Mouse (Mus musculus): ENCODE results near the gene Dbnl.
"Not testable (repeated sequence)": the region's sequence is repeated elsewhere in the genome, so short reads cannot be mapped to it uniquely, and the experiment has no call there.

The Dbnl gene

GRCm38 (mm10) chr11:5795290-5795689 is 7.0 kb downstream of the Dbnl start:
- ATAC-seq (ENCODE audit: insufficient number of reproducible peaks, low FRiP score, low TSS enrichment): no peak

GRCm38 (mm10) chr11:5795706-5796105 is 7.4 kb downstream of the Dbnl start:
- no peak for ATAC-seq (ENCODE audit: insufficient number of reproducible peaks, low FRiP score, low TSS enrichment)

- ATAC-seq (ENCODE audit: insufficient number of reproducible peaks, low FRiP score, low TSS enrichment): no peak
These were observed 8.7 kb downstream of the Dbnl start for GRCm38 (mm10) chr11:5796939-5797338.

DNA sequence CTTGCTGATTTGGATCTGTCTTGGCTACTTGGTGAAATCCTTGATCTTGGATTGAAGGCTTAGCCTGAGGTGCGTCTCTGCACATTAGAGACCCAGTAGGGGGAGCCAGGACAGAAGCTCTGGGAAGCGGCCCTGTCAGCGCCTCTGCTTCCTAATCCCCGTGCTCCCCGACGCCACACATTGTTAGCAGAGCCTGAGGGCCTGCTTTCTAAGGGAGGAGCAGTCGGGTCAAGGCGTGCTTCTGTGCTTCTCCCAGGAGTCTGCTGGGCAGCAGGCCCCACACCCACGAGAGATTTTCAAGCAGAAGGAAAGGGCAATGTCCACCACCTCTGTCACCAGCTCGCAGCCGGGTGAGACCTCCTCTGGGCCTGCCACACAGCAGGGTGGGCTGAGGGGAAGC is 9.1 kb downstream of the Dbnl start:
- no peak for ATAC-seq (ENCODE audit: insufficient number of reproducible peaks, low FRiP score, low TSS enrichment)

GRCm38 (mm10) chr11:5797928-5798327 is 9.6 kb downstream of the Dbnl start:
- ATAC-seq (ENCODE audit: insufficient number of reproducible peaks, low FRiP score, low TSS enrichment): no peak

- no peak for ATAC-seq (ENCODE audit: insufficient number of reproducible peaks, low FRiP score, low TSS enrichment)
These were observed 11.6 kb downstream of the Dbnl start for GRCm38 (mm10) chr11:5799621-5800490.

DNA sequence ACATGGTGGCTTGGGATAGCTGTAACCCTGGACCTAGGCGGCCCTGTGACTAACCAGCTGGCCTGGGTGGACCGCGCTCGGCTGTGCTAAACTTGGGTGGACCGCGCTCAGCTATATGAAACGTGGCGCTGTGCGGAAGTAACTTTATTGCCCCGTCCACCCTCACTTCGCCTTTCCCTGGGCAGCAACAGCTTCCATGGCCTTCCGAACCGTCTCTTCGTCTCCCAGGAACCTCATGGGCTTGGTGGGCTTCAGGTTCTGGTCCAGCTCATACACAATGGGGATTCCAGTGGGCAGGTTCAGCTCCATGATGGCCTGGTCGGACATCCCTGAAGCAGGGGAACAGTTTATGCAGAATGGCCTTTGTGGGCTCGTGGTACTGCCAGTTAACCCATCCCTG is 13.2 kb downstream of the Dbnl start:
- ATAC-seq (ENCODE audit: insufficient number of reproducible peaks, low FRiP score, low TSS enrichment): no peak

- no peak for ATAC-seq (ENCODE audit: insufficient number of reproducible peaks, low FRiP score, low TSS enrichment)
These were observed 13.7 kb downstream of the Dbnl start for GRCm38 (mm10) chr11:5802005-5802404.

DNA sequence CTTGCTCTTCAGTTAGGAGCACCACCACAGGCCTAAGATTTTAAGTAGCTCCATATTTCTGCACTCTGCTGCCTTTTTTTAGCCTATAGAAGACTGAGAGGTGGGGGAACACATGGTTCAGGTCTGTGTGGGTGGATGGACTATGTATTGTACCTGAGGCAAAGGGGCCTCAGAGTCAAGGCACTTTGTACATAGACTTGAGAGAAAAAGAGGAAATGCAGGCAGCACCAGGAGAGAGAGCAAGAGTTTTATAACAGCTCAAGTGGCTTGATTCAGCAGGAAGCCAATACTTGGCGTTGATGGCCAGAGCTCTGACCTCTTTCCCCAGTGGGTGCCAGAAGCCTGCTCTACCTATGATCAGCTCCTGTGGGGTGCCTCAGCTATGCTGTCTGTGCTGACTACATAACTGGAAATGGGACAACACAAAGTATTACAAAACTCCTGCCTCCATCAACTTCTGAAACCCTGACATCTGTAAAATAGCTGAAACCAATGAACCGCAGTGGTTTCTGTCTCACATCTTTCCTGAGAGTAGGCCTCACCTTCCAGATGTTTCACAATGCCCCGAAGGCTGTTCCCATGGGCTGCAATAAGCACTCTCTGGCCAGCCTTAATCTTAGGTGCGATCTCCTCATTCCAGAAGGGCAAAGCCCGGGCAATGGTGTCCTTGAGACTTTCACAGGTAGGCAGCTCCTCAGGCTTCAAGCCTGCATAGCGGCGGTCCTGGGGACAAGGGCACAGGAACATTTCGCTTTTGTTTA is 14.3 kb downstream of the Dbnl start:
- no peak for ATAC-seq (ENCODE audit: insufficient number of reproducible peaks, low FRiP score, low TSS enrichment)

DNA sequence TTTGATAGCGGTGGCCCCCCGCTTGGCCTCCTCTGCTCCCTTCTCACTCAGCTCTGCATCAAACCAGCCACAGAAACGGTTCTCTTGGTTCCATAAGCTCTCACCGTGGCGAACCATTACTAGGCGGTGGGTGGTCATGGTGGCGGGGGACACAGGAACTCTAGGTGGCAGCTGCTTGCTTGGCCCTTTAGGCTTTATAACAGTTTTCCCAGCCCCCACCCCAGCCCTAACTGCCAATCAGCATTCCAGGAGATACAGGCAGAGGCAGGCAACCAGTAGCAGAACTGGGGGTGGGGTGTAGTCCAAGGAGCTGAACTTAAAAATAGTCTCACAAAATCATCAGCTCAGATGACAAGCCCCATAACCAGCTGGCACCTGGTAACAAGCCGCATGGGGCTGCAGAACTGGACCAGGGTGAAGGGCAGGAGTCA is 15.3 kb downstream of the Dbnl start, which contains the start of gene Pgam2:
TSS of gene Pgam2 (minus strand) at position 183 of the 431 bp plus-strand sequence.
- no peak for ATAC-seq (ENCODE audit: insufficient number of reproducible peaks, low FRiP score, low TSS enrichment)

DNA sequence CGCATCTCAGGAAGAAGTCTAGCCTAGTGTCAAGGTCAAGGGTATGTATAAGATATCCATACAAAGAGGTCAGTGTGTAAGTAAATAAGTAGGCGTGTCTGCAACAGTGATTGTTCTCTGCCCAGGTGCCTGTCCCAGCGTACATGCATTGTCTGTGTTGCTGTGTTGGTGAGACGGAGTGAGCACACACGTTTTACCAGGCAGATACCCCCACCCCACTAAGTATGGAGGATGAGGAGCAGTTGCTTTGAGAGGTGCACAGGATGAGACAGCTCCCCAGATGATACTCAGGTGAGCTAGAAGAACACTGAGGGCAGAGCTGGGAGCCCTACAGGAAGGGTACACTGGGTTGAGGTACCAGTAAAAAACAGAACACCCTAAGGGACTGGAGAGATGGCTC is 15.9 kb downstream of the Dbnl start:
- ATAC-seq (ENCODE audit: insufficient number of reproducible peaks, low FRiP score, low TSS enrichment): no peak

DNA sequence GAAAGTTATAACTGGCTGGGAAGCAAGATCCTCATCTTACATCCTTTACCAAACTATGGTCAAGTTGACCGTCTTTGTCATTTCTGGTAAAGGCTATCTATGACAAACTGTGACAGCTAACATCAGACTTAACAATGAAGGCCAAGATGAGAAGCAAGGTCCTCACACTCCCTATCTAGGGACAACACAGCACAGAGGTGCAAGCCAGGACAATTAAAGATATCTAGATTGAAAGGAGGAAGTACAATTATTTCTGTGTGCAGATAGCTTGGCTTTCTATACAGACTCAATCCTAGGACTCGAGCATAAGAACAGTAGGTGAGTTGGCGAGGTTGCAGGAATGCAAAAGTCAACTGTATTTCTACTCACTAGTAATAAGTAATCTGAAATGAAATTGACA is 17.4 kb downstream of the Dbnl start:
- no peak for ATAC-seq (ENCODE audit: insufficient number of reproducible peaks, low FRiP score, low TSS enrichment)

DNA sequence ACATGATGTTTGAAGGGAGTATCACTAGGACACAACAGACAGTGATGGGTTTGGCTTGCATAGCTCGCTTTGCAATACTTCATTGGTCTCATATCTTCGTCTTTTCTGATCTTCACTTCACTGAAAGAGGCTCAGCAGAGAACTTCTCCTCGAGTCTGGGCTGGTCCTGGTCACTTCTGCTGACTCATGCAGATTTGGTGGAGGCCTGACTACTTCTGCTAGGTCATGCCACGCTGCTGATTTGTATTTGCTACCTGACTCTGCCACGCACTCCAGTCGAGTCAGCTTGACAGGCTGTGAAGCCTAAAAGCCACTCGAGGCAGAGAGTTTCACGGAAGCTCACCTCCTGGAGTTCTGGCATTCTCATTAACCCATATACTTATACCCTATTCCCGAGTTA is 19.7 kb downstream of the Dbnl start:
- ATAC-seq (ENCODE audit: insufficient number of reproducible peaks, low FRiP score, low TSS enrichment): no peak

- ATAC-seq (ENCODE audit: insufficient number of reproducible peaks, low FRiP score, low TSS enrichment): not testable (repeated sequence)
These were observed 21.2 kb downstream of the Dbnl start for GRCm38 (mm10) chr11:5809487-5809886.

DNA sequence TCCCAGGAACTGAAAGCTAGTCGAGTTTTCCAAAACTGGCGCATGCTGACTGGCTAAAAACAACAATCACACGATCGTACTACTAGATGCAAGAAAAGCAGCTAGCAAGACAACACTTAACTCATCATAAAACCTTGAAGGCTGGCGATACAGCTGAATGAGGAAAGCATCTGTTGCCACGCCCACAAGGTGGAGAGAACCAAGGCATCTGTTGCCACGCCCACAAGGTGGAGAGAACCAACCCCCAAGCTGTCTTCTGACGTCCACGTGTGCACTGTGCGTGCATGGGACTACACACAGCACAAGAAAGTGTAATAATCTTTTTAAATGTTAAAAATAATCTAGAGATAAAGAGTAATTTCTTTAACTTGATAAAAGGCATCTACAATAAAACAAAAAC is 25.1 kb downstream of the Dbnl start:
- ATAC-seq (ENCODE audit: insufficient number of reproducible peaks, low FRiP score, low TSS enrichment): no peak

DNA sequence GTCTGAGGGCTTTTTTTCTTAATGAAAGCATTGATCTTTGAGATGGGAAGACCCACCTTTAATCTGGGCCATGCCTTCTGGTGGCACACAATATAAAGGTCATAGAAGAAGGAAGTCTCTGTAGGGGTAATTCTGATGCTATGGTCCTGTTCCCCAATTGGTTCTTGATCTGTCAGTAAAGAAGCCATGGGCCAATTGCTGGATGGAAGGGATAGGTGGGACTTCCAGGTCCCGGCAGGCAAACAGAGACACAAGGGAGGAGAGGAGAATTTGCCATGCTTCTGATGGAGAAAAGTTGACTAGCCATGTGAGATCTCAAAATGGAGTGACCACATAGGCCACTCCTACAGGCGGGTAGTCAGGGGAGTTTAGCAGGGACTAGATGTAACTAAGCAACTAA is 30.9 kb downstream of the Dbnl start:
- no peak for ATAC-seq (ENCODE audit: insufficient number of reproducible peaks, low FRiP score, low TSS enrichment)

DNA sequence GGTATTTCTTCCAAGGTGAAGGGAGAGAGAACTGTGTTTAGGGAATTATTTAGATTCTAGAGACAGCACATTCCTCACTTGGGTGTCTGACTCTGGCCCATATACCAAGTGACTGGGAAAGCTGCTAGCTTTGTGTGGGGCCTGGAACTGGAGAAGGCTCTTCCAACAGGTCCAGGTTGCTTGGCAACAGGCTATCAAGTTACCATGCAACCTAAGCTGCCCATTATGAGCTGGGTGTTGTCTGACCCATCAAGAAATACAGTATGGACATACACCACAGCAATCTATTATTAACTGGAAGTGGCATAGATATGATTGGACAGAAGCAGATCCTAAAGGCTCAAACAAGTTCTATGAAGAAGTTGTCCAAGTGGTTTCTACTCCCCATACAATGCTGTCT is 37.1 kb downstream of the Dbnl start:
- ATAC-seq (ENCODE audit: insufficient number of reproducible peaks, low FRiP score, low TSS enrichment): no peak

DNA sequence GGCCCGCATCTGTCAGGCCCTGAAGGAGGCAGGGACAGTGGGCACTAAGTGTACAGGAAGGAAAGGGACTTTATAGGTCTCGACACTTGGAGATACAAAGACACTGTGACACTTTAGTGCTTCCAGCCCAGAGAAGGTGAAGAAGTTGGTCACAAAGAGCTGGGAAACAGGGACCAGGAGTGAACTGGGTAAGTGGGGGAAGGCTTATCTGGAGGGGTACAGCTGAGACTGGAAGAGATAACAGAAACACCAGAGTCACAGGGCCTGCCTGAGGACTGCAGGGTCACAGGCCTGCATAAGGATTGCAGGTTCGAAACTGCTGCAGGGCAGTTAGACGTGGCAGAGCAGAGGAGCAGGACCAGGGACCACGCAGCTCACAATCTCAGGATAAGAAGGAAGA is 39.6 kb downstream of the Dbnl start:
- ATAC-seq (ENCODE audit: insufficient number of reproducible peaks, low FRiP score, low TSS enrichment): no peak

- ATAC-seq (ENCODE audit: insufficient number of reproducible peaks, low FRiP score, low TSS enrichment): no peak
These were observed 40.4 kb downstream of the Dbnl start for GRCm38 (mm10) chr11:5828509-5829191.

DNA sequence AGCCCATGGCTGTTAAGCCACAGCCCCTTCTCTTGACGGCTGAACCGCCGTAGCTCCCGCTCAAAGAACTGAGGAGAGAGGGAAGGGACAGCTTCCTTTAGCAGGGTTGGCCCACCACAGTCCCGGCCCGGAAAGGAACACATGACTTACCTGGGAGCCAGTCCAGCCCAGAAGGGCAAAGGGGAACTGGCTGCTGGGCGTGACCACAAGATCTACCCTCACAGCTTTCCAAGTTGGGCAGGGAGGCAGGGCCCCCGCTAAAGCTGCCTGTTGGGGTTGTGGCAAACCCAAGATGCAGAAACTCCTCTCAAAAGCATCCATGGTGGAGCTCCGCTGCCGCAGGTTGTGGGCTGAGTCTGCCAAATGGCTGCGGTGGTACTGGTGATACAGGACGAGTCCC is 41.0 kb downstream of the Dbnl start:
- no peak for ATAC-seq (ENCODE audit: insufficient number of reproducible peaks, low FRiP score, low TSS enrichment)

DNA sequence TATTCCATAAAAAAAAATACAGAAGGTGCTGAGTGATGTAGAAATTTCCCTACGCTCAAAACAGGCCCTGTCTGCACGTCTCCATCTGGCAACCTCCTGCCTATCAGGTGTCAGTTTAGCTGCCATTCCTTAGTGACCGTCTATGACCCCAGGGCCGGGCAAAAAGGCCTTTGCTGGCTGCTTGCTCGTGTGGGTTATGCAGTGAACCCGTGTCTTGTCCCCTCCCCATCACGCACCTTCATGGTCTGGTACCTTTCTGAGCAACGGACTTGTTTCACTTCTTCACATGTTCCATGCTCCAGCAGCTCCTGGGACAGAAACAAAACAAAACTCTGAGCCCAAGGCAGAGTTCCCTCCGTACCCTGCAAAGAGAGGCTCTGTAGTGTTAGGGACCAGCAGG is 46.2 kb downstream of the Dbnl start:
- no peak for ATAC-seq (ENCODE audit: insufficient number of reproducible peaks, low FRiP score, low TSS enrichment)

Data from cerebellum, adult (tissue).